In genomic region chr14:84444276-84444662, GRCm38 (mm10) we compare ENCODE assay signal across 8 mouse cellular contexts. TPM values are rescaled to one million over a fixed set of nuclear protein-coding genes. Genes with fewer than 3 reads are reported as not detected.
DNase-seq lines count a peak whose midpoint lies in the region; ATAC-seq and TF ChIP-seq lines count a peak whose summit lies in the region.

No protein-coding gene starts in this region.

- DNase-seq in cerebellum, adult 11 months = peak; percentile 3
- DNase-seq in cerebellum, adult 9-10 months = no peak
- DNase-seq in frontal cortex, postnatal 10 days (ENCODE audit: low spot score in 2 of 2) = peak; percentile 19 to 47
- peak; percentile 19 for DNase-seq in kidney, adult 2 months
- DNase-seq in spleen, postnatal 4 days (ENCODE audit: low spot score in 2 of 2) = no peak

- H3K27me3 ChIP-seq in kidney, adult 2 months (replicated peaks; ENCODE audit: control insufficient read depth, insufficient read depth, low read length) = peaks cover 1% of the 10 kb centered on the region; the same call in 1 of the 2 replicates
- H3K27me3 ChIP-seq in limb, embryonic 15.5 days = peaks cover 43% of the 10 kb centered on the region
- no peaks in the 10 kb centered on the region for H3K27me3 ChIP-seq in neural tube, embryonic 15.5 days (replicated peaks)

- peak overlapping the region; percentile 93 for H3K4me2 ChIP-seq in limb, embryonic 15.5 days
- peak overlapping the region; percentile 81 for H3K4me2 ChIP-seq in neural tube, embryonic 15.5 days

- H3K4me1 ChIP-seq in brown adipose tissue, adult 24 weeks (ENCODE audit: control insufficient read depth, insufficient read depth, insufficient read length, low read length) = no peaks in the 10 kb centered on the region
- H3K4me1 ChIP-seq in kidney, adult 2 months (ENCODE audit: control insufficient read depth, insufficient read depth, low read length) = peaks cover 4% of the 10 kb centered on the region; the same call in 1 of the 2 replicates
- peaks cover 47% of the 10 kb centered on the region for H3K4me1 ChIP-seq in limb, embryonic 15.5 days
- H3K4me1 ChIP-seq in neural tube, embryonic 15.5 days = peaks cover 13% of the 10 kb centered on the region

- ATAC-seq in limb, embryonic 15.5 days (ENCODE audit: insufficient number of reproducible peaks, low FRiP score, low TSS enrichment, low read depth) = no peak
- ATAC-seq in neural tube, embryonic 15.5 days (ENCODE audit: low FRiP score) = no peak

- H3K27ac ChIP-seq in brown adipose tissue, adult 24 weeks (replicated peaks; ENCODE audit: low read depth, low read length) = no peak overlapping the region
- H3K27ac ChIP-seq in kidney, adult 2 months (ENCODE audit: insufficient read depth, low read depth, low read length) = no peak overlapping the region; the same call in 1 of the 2 replicates
- H3K27ac ChIP-seq in limb, embryonic 15.5 days = no peak overlapping the region
- peak overlapping the region; percentile 86 for H3K27ac ChIP-seq in neural tube, embryonic 15.5 days (replicated peaks)

- H3K9ac ChIP-seq in limb, embryonic 15.5 days = no peak overlapping the region
- peak overlapping the region; percentile 69 for H3K9ac ChIP-seq in neural tube, embryonic 15.5 days (replicated peaks)

- no peaks in the 10 kb centered on the region for H3K9me3 ChIP-seq in limb, embryonic 15.5 days
- no peaks in the 10 kb centered on the region for H3K9me3 ChIP-seq in neural tube, embryonic 15.5 days (replicated peaks)

- H3K36me3 ChIP-seq in kidney, adult 2 months (ENCODE audit: control insufficient read depth, insufficient read depth, low read length) = no peaks in the 10 kb centered on the region
- H3K36me3 ChIP-seq in limb, embryonic 15.5 days = no peaks in the 10 kb centered on the region
- no peaks in the 10 kb centered on the region for H3K36me3 ChIP-seq in neural tube, embryonic 15.5 days

- peak overlapping the region; percentile 78 for H3K4me3 ChIP-seq in brown adipose tissue, adult 24 weeks (ENCODE audit: insufficient read depth, low read depth, low read length)
- H3K4me3 ChIP-seq in kidney, adult 2 months (ENCODE audit: insufficient read depth, low read depth, low read length) = peak overlapping the region; percentile 46
- peak overlapping the region; percentile 57 for H3K4me3 ChIP-seq in limb, embryonic 15.5 days
- H3K4me3 ChIP-seq in neural tube, embryonic 15.5 days (replicated peaks) = peak overlapping the region; percentile 68

- no peak for TF ChIP-seq CTCF in kidney, adult 2 months (conservative IDR thresholded peaks at IDR 0.05; ENCODE audit: insufficient read depth, insufficient read length, low read depth, low read length)

- no peak for TF ChIP-seq POLR2A in kidney, adult 2 months (IDR thresholded peaks at IDR 0.05; ENCODE audit: low read depth, low read length)

- WGBS in kidney, adult 2 months = 2% methylated on average over 21 of the region's 21 CpGs
- WGBS in limb, embryonic 15.5 days = 1% methylated on average over 21 of the region's 21 CpGs
- WGBS in neural tube, embryonic 15.5 days = 0% methylated on average over 21 of the region's 21 CpGs

RNA-seq across cellular contexts. Expression of gene Pcdh17, which starts 0.9 kb away (rescaled TPM):
- 0.42 and 0.48 TPM in 2 replicates for polyA plus RNA-seq in brown adipose tissue, adult 24 weeks (2012; ENCODE audit: insufficient read depth, insufficient read length, missing spikeins)
- 5.0 and 5.2 TPM in 2 replicates for polyA plus RNA-seq in kidney, adult 2 months (2012; rRNA removed)
- 4.1 and 5.3 TPM in 2 replicates for polyA plus RNA-seq in limb, embryonic 15.5 days (2015; fragmentation: Nextera tagmentation; extraction: Ambion mirVana)
- polyA plus RNA-seq in neural tube, embryonic 15.5 days (2015; fragmentation: Nextera tagmentation; extraction: Ambion mirVana) = 28.6 and 32.8 TPM in 2 replicates

Comparison
In these comparisons a context has a peak if more than half of its experiments do, and no peak if none do; other contexts are left out.
1. DNase-seq: peak in cerebellum, adult 11 months (single experiment), frontal cortex, postnatal 10 days (2 of 2) and kidney, adult 2 months (single experiment); none in cerebellum, adult 9-10 months (single experiment) and spleen, postnatal 4 days (0 of 2).
2. Peak in every context shown above with its lines, with median percentiles within 50 percentile points of each other: H3K4me3 ChIP-seq.